Mouse (Mus musculus): ENCODE measurements around the gene Adamtsl5.

- TF ChIP-seq POLR2A (IDR thresholded peaks at IDR 0.05; ENCODE audit: insufficient read depth, low read depth, low read length) (no peak), CTCF (IDR thresholded peaks at IDR 0.05) (no peak)
These were observed 9.9 kb upstream of the Adamtsl5 start for GRCm38 (mm10) chr10:80357994-80358639.
